Mouse (Mus musculus) v-Abl transformed pro-B cells (cell line): ENCODE results near the gene Plin5.
"Not testable (repeated sequence)": the region's sequence is repeated elsewhere in the genome, so short reads cannot be mapped to it uniquely, and the experiment has no call there.

Experiments used
- in situ Hi-C, 2 experiments: fragments of 400-800 bp; cut with MboI; formaldehyde crosslinking; loops; one replicate each; pipeline ENCODE4 v1.15.1; 2025; ENCODE audit not compliant: unreplicated experiment in 2 of 2

Plin5 gene

DNA sequence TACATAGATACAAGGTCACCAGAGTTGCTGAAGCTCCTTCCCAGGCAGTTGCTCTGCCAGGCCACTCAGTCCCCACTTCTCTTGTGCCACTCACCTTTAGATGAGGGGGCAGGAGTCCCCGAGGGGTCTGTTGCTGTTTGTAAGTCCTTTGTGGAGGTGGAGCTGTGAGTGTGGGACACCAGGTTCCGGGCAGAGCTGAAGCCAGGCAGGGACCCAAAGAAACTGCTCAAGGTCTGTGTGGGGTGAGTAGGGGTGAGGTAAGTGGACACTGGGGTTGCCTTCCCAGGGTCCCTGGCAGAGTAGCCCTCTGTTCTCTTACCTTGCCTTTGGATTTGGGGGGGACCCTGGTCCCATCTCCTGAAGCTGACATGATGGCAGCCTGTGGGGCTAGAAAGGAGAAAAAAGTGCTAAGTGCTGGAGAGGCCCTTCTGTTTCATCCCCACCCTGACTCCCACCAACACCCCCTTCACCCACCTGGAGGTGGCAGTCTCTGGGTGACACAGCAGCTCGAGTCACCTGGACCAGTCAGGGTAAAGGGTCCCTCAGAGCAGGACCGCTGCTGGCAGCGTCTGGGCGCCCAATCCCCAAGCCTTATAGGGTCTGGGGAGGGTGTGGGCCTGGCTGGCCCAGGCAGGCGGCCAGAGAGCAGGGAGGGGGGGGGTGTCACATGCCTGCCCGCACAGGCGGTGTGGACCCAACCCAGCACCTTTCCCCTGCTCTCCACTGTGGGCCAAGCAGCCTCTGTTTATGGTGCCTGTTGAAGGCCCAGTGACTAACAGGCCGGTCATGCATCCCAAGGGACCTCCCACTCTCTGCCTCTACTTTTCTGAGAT lies 8.0 kb downstream of the Plin5 start, which contains the start of gene Plin4:
TSS of gene Plin4 (minus strand) at position 585 of the 833 bp plus-strand sequence.
- in situ Hi-C loops = loop anchor here in 1 of 2 experiments (10.0 kb wide), 1 partner anchor 555 kb away; no protein-coding TSS in a partner anchor

DNA sequence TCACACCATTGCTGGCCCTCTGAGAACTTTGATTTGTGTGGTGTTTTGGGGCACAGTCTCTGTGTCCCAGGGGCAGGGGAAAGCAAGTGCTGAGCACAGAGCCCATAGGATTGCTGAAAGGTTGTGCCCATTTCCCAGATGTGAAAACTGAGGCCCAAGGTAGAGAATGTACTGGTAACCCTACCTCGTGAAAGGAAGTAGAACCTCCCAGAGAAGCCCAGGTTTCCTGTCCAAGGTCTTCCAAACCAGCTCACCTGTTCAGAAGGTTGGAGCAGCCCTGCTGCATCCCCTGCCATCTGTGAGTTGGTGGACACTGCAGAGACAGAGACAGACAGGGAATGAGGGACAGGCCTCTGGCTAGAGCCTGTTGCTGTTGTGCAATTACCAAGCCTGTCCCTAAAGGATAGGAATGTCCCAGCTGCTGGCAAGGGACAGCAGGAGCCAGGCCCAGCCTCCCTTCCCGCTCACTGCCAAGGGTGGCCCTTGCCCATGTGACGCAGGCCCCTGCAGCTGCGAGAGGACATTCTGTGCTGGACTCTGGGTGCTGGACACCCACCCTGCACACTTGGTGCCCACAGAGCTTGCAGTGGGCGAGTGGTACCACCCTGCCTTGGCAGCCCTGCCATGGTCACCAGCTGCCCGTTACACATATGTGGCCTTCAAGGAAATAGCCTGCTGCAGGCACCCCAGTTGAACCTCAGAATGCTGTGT lies 8.9 kb downstream of the Plin5 start:
- in situ Hi-C loops = no loop called here

DNA sequence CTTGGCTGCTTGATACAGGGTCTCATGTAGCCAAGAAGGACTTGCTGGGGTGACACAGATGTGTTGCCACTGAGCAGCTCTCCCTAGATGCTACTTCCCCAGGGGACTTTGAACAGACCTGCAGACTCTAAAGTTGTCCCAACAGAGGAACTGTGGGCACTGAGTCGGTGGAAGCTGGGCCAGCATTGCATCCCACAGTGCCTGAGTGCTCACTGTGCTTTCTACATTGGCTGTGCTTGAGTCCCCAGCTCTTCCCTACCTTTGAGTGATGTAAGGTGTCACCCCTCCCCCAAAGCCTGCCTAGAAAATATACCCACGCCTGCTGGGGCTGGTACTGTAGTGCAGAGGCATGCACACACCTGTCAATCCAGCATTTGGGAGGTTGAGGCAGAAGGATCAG lies 9.7 kb downstream of the Plin5 start:
- in situ Hi-C loops = no loop called here

DNA sequence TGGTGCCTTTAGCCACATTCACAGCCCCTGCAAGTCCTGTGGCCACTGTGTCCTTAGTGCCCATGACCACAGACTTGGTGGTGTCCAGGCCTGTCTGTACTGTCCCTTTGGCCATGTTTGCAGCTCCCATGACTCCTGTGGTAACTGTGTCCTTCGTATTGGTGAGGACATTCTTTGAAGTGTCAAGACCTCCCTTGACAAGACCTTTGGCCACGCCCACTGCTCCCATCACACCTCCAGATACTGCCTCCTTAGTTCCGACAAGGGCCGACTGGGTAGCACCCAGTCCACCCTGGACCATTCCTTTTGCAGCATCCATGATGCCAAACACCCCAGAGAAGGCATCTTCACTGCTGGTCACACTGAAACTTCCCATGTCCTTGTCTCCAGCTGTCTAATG lies 10.4 kb downstream of the Plin5 start:
- in situ Hi-C loops = no loop called here

DNA sequence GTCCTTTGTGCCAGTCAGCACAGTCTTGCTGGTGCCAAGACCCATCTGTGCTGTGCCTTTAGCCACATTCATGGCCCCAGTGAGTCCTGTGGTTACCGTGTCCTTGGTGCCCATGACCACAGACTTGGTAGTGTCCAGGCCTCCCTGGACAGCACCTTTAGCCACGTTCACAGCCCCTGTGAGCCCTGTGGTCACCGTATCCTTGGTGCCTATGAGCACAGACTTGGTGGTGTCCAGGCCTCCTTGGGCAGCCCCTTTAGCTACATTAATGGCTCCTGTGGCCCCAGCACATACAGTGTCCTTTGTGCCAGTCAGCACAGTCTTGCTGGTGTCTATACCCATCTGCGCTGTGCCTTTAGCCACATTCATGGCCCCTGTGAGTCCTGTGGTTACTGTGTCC lies 11.0 kb downstream of the Plin5 start:
- in situ Hi-C loops = not testable (repeated sequence)

DNA sequence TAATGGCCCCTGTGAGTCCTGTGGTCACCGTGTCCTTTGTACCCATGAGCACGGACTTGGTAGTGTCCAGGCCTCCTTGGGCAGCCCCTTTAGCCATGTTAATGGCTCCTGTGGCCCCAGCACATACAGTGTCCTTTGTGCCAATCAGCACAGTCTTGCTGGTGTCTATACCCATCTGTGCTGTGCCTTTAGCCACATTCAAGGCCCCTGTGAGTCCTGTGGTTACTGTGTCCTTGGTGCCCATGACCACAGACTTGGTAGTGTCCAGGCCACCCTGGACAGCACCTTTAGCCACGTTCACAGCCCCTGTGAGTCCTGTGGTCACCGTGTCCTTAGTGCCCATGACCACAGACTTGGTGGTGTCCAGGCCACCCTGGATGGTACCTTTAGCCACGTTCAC lies 12.6 kb downstream of the Plin5 start:
- in situ Hi-C loops = not testable (repeated sequence)

DNA sequence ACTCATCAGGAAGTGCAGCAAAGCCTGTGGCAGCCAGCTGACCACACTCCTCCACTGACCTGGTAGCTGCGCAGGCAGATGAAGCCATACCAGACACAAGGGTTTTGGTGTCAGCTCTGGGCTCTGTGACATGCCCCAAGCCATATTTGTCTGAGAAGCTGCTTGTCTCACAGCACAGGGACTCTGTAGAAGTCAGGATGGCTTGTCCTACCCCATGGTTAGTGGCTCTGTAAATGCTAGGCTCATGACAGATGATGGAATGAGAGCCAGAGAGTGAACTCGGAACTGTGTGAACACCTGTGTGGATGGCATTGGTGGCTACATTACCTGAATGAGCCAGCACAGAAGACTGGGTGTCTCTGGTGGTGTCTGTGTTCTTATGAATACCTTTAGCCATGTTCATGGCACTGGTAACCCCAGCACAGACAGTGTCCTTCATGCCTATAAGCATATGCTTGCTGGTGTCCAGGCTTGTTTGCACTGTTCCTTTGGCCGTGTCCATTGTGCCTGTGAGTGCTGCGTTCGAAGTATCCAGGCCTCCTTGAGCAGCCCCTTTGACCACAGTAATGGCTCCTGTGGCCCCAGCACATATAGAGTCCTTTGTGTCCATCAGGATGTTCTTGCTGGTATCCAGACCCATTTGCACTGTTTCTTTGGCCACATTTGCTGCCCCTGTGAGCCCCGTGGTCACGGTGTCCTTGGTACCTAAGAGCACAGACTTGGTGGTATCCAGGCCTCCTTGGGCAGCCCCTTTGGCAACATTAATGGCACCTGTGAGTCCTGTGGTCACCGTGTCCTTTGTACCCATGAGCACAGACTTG lies 13.7 kb downstream of the Plin5 start:
- in situ Hi-C loops = no loop called here

DNA sequence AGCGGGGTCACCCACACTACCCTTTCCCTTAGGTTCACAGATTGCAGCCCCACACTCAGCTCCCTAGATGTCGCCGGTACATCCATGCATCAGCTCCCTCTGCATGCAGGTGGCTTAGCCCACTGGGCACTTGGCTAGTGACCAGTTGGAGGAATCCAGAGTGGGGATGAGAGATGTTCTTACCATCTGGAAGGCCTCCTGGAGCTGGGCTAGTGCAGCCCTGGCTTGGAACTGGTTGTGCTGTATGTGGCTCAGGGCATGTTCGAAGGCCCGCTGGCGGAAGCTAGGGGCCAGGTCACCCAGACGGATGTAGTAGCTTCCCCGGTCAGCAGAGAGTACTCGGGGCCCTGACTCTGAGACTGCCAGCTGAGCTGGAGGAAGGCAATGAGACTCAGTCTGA lies 14.5 kb downstream of the Plin5 start:
- in situ Hi-C loops = no loop called here

DNA sequence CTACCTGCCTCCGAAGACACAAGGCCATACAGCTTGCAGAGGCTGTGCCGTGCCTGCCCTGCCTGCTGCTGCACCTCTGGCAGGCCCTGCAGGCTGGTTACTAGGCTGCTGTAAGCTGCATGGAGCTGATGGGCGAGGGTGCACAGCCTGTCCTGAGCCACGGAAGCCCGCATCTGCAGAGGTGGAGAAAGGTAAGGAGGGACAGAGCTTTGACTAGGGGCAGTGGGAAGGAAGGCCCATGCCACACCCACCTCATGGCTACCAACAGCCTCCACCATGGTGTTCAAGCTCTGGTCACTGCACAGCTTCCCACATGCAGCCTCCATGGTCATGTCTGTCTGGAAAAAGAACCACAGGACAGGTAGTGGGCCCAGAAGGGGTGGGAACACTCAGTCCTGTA lies 15.2 kb downstream of the Plin5 start:
- in situ Hi-C loops = no loop called here

DNA sequence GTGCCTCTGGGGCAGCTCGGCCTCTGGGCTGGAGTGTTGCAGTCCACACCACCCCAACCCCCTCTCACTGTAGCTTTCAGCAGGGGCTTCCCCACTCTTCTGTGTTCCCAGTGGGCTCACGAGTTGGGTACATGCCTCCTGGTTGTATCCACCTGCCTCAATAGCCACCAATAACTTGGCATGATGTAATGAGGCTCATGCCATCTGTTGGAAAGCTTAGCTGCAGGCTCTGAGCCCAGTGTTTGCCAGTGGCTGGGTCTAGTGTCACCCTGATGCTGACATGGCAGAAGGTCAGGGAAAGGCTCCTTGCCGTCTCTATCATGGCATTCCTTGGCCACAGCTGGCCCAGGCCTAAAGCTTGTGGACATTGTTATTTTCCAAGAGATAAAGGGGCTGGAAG lies 16.6 kb downstream of the Plin5 start:
- in situ Hi-C loops = no loop called here

DNA sequence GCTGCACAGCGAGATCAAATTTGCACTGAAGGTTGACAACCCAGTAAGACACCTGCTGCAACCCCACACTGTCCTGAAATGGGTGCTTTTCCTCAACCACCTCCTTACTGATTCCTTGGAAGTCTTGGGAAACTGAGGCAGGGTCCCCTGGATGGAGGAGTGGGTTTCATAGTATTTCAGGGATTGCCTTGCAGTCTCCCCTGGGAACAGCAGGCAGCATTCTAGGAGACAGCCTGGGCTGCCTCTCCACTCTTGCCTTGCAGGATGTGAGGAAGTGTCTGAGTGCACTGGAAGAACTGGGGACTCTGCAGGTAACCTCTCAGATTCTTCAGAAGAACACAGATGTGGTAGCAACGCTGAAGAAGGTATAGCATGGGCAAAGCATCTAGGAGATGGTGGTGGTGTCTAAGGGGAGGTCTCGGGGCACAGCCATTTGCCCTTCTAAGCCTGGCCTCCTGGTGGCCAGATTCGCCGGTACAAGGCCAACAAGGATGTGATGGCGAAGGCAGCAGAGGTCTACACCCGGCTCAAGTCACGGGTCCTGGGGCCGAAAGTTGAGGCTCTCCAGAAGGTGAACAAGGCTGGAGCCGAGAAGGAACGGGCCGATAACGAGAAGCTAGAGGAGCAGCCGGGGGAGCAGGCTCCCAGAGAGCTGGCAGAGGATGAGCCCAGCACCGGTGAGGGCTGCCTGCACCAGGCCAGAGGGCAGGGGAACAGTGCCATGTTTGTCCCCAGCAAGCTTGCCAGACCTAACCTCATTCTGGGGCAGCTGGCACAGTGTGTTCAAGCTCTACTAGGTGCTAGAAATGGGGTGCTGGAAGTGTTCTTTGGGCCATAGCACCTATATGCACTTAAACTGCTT lies 18.5 kb downstream of the Plin5 start:
- in situ Hi-C loops = no loop called here

DNA sequence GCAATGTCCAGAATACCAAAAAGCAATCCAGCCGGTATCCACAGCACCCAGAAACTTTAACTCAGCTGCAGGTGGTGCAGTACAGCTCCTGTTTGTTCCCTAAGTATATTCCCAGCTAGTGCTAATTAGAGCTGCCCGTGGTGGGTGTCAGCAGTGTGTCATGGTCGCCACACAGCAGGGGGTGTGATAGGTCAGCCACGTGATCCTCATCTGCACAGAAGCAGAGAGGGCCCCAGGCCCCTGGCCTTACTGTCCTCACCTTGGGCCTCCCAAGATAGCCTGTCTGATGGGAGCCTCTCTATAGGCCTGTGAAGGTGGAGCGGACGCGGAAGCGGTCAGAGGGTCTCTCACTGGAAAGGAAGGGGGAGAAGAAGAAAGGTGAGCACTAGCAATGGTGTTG lies 19.2 kb downstream of the Plin5 start:
- in situ Hi-C loops = no loop called here

DNA sequence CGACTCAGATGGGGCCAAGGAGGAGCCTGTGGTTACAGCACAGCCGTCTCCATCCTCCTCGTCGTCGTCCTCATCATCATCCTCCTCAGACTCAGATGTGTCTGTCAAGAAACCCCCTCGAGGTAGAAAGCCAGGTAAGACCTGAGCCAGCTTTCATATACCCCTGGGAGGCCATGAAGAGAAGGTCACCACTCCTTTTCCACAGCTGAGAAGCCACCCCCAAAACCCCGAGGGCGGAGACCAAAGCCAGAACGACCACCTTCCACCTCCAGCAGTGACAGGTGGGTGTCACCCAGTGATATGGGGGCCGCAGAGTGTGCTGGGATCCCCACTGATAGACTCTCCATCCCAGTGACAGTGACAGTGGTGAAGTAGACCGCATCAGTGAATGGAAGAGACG lies 20.5 kb downstream of the Plin5 start:
- in situ Hi-C loops = no loop called here

DNA sequence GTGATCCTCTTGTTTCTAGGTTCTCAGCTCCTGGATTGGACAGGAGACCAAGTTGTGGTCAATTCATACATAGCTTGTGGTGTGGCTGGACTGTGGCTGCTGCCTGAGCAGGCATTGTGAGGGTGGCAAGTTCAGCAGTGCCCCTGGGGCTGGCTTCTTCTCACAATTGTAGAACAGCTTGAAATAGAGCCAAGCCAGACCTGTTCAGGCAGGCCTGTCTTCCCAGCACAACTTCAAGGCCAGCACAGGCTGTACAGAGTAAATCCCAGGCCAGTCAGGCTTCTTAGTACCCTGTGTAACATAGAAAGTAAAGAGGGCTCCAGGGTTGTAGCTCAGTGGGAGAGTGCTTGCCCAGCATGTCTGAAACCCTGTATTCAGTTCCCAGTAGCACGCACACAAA lies 24.6 kb downstream of the Plin5 start:
- in situ Hi-C loops = no loop called here

DNA sequence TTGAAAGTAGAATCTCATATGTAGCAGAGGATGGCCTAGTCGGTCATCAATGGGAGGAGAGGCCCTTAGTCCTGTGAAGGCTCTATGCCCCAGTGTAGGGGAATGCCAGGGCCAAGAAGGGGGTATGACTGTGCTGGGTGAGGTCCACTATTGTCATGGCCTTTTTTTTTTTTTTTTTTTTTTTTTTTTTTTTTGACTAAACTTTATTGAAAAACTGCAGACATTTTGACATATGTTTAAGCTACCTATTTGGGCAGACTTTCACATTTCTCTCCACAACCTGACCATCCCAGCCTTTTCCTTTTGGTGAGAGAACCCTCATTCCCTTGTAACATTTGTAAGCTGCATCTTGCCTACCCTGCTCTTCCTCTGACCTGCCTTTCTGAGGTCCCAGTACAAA lies 25.1 kb downstream of the Plin5 start:
- in situ Hi-C loops = no loop called here

DNA sequence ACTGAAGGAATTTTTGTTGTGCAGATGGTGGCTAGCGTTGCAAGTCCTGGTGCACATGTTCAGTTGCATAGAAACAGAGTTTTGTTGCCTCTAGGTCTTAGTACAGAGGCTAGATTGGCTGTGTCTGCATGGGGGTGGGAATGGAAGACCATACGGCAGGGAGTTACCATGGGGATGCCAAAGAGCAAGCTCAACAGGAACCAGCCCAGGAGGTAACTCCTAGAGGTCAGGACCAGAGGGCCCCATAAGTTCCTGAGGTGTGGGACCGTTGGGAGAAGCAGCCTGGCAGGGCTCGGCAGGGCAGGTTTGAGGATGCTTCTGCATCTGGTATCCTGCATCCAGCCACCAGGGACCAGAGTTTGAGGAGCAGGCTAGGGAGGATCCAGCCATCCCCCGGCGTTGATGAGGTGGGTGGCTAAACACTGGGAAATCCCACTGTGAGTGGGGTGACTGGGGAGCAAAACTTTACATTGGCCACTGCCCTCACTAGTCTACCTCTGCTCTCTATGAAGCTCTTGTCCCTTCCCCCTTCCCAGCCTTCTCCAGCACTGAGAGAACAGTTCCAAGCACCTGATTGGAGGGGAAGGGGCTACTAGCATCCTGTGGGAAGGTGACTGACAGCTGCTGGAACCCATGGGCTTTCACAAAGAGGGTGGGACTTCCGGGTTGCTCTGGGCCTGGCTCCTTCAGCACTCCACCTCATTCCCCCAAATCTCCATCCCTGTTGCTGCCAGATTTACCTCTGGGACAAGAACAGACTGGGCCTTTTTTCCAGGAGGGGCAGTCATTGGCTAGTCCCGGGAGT lies 36.4 kb downstream of the Plin5 start:
- in situ Hi-C loops = no loop called here

DNA sequence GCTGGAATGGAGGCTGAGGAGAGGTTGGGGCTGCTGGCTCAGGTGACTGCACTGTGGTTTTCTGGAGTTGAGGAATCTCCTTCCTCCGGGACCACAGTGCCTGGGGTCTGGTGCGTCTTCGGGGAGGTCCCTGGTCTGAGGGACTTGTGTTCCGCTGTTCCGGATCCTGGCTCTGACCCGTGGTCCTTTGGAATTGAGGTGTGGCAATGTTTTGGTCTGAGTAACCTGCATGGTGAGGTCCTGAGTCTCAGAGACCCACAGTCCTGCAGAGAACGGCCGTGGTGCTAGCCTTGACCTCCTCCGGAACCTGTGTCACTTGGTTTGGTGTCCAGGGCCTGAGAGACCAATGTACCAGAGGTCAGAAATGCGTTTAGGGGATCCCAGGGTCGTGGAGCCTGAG lies 37.5 kb downstream of the Plin5 start:
- in situ Hi-C loops = loop anchor here in 1 of 2 experiments (5.0 kb wide), 1 partner anchor 38 kb away; the partner anchor contains the start of gene Chaf1a

DNA sequence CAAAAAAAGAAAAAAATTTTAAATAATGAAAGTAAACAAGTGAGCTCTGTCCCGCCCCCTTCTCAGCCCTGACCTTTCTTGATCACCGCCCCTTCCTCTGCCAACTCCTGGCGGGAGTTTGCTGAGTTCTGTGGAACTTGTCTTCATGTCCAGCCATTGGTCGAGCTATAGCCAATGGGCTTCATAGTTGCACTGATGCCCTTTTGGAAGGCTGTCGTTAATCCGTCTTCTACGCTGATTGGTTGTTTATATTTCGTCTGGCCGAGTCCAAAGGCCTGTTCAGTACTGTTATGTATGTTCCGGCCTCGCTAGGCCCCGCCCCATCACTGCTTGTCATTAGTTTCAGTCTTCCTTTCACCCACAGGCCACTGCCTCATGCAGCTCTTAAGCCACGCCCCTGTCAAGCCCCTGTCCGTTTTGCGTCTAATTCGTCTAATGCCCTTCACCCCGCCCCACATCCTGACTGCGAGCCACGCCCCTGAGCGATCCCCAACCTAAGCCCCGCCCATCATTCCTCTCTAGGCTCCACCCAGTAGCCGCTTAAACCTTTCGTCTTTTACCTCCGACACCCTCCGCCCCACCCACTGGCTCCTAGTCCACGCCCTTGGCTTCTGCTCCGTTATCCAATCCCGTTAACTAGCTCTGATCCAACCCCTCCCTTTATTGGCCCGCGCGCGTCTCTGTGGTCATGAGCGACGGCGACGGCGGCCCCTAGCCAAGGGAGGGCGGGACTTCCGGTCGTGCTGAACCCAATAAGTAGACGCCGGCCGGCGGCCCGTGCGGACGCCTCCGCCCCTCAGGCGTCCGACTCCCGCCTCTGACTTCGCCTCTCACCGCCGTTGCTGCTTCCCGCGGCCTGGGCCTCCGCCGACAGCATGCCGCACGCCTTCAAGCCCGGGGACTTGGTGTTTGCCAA lies 38.3 kb downstream of the Plin5 start, which contains the start of gene Hdgfl2:
TSS of gene Hdgfl2 (plus strand) at position 755 of the 916 bp plus-strand sequence.
- in situ Hi-C loops = loop anchor here in 1 of 2 experiments (5.0 kb wide), 1 partner anchor 37 kb away; the partner anchor contains the start of gene Chaf1a
